Mouse (Mus musculus): ENCODE results near the gene Aldh1b1. TPM values are rescaled to one million over a fixed set of nuclear protein-coding genes. Genes with fewer than 3 reads are reported as not detected.

Gene Aldh1b1
- polyA plus RNA-seq, 1 experiment from 2014 or later = 350 TPM

DNA sequence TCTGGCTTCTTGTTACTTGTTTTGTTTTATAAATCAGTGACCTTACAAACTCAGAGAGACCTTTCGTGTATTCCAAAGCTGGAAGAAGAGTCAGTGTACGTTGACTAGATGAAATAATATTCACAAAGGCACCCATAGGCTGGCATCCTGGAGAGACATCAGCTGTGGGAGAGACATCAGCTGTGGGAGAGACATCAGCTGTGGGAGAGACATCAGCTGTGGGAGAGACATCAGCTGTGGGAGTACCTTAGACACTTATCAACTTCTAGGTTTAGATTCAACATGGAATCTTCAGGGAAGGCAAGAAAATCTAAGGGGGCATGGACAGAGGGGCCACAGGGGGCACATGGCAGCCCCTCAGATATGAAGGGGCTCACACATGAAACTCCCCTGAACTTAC is 47.4 kb downstream of the Aldh1b1 start:
- no peaks in the 10 kb centered on the region; the same call in none of the 2 replicates for H3K4me1 ChIP-seq (replicated peaks; ENCODE audit: control insufficient read depth, insufficient read depth, low read length)
- no peak overlapping the region for H3K4me3 ChIP-seq (ENCODE audit: low read depth, low read length)
- ATAC-seq = no peak
- no peaks in the 10 kb centered on the region for H3K36me3 ChIP-seq (ENCODE audit: control insufficient read depth, insufficient read depth)
- no peaks in the 10 kb centered on the region for H3K9me3 ChIP-seq (ENCODE audit: control insufficient read depth)
- H3K4me2 ChIP-seq (replicated peaks; ENCODE audit: low read depth) = no peak overlapping the region
- 91% methylated on average over 2 of the region's 2 CpGs for WGBS
- no peaks in the 10 kb centered on the region for H3K27me3 ChIP-seq (replicated peaks; ENCODE audit: control insufficient read depth, insufficient read depth, low read length)
- no peak overlapping the region for H3K9ac ChIP-seq (ENCODE audit: low read depth, low read length)
- TF ChIP-seq CTCF (IDR thresholded peaks at IDR 0.05; ENCODE audit: low read depth) = no peak
- H3K27ac ChIP-seq (ENCODE audit: low read depth, low read length) = no peak overlapping the region

DNA sequence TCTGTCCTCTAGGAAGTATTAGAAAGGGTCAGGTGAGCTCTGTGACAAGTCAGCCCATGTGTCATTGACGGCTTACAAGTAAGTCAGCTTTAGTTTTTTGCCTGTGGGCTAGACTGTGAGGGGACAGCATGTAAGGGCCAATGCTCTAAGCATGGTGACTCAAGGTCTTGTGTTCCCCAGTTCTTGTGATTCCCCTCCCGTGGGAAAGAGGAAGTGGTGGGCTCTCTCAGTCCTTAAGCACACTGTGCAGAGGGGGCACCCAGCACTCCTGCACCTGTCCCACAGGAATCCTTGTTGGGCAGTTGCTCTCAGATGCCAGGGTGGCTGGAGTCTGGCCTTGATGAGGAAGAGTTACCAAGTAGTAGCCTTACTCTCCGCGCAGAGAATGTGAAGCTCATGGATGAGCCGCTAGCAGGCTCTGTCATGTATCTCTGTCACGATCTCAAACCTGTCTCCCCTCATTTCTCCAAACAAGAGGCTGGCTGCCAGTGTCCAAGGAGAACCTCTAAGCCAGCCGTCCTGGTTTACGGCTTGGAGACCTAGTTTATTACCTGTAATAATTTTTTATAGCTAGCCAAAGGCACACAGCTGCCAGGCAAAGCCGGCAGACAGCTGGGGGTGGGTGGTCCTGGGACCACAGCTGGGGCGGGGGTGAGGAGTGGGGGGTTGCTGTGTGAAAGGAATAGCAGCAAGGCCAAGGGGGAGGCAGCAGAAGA is 49.4 kb downstream of the Aldh1b1 start, which contains the start of gene Stra6l:
Stra6l (plus strand) TSS at position 556 of the 716 bp plus-strand sequence.
- peak; percentile 51 for ATAC-seq
- Histone ChIP-seq H3K27ac (ENCODE audit: low read depth, low read length) (peak within 1 kb of the TSS; percentile 90), H3K4me2 (replicated peaks; ENCODE audit: low read depth) (peak within 1 kb of the TSS; percentile 60), H3K9me3 (ENCODE audit: control insufficient read depth) (no peaks in the 10 kb centered on the region), H3K4me3 (ENCODE audit: low read depth, low read length) (peak within 1 kb of the TSS; percentile 47), H3K27me3 (replicated peaks; ENCODE audit: control insufficient read depth, insufficient read depth, low read length) (no peaks in the 10 kb centered on the region), H3K9ac (ENCODE audit: low read depth, low read length) (peak within 1 kb of the TSS; percentile 23), H3K4me1 (replicated peaks; ENCODE audit: control insufficient read depth, insufficient read depth, low read length) (no peaks in the 10 kb centered on the region; the same call in none of the 2 replicates), H3K36me3 (ENCODE audit: control insufficient read depth, insufficient read depth) (no peaks in the 10 kb centered on the region)
- no peak for TF ChIP-seq CTCF (IDR thresholded peaks at IDR 0.05; ENCODE audit: low read depth)
- 18% methylated on average over 10 of the region's 10 CpGs for WGBS

DNA sequence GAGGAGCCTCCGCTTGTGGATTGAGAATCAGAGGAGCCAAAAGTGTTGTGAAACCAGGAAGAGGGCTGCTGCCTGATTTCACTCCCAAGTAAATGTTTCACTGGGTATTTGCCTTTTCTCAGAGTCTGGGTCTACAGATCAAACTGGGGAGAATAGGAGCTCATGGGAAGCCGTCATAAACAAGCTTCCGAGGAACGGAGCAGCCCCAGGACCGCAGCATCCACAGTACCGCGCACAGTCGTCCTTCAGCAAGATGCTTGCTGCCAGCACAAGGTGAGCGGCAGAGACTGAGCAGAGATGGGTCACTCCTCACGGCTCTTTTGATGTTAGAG is 50.0 kb downstream of the Aldh1b1 start:
- Histone ChIP-seq H3K27ac (ENCODE audit: low read depth, low read length) (peak overlapping the region; percentile 90), H3K27me3 (replicated peaks; ENCODE audit: control insufficient read depth, insufficient read depth, low read length) (no peaks in the 10 kb centered on the region), H3K9me3 (ENCODE audit: control insufficient read depth) (no peaks in the 10 kb centered on the region), H3K9ac (ENCODE audit: low read depth, low read length) (peak overlapping the region; percentile 23), H3K4me1 (replicated peaks; ENCODE audit: control insufficient read depth, insufficient read depth, low read length) (no peaks in the 10 kb centered on the region; the same call in none of the 2 replicates), H3K4me2 (replicated peaks; ENCODE audit: low read depth) (peak overlapping the region; percentile 60), H3K36me3 (ENCODE audit: control insufficient read depth, insufficient read depth) (no peaks in the 10 kb centered on the region), H3K4me3 (ENCODE audit: low read depth, low read length) (peak overlapping the region; percentile 47)
- TF ChIP-seq CTCF (IDR thresholded peaks at IDR 0.05; ENCODE audit: low read depth) = no peak
- peak; percentile 51 for ATAC-seq
- WGBS = 18% methylated on average over 10 of the region's 10 CpGs

DNA sequence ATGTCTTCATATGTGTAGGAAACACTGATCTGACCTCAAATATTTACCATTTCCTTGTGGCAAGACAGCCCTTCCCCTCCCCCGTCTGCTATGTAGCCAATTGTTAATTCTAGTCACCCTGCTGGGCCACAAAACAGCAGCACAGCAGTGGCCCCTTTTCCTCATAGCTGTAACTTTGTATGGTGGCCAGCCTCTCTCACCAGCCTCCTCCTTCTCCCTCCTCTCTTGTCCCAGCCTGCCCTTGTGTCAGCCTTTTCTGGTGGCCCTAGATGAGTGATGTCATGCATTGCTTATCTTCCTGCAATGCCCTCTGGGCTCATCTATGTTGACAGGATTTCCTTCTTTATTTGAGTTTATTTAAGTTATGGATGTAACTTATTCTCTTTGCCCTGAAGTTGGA is 50.6 kb downstream of the Aldh1b1 start:
- H3K36me3 ChIP-seq (ENCODE audit: control insufficient read depth, insufficient read depth) = no peaks in the 10 kb centered on the region
- no peak for TF ChIP-seq CTCF (IDR thresholded peaks at IDR 0.05; ENCODE audit: low read depth)
- peak overlapping the region; percentile 47 for H3K4me3 ChIP-seq (ENCODE audit: low read depth, low read length)
- H3K27ac ChIP-seq (ENCODE audit: low read depth, low read length) = peak overlapping the region; percentile 90
- peak; percentile 25; the same call in 1 of the 2 replicates for ATAC-seq
- H3K4me2 ChIP-seq (replicated peaks; ENCODE audit: low read depth) = peak overlapping the region; percentile 60
- peak overlapping the region; percentile 23; the same call in 1 of the 2 replicates for H3K9ac ChIP-seq (ENCODE audit: low read depth, low read length)
- WGBS = 28% methylated on average over 1 of the region's 1 CpGs
- no peaks in the 10 kb centered on the region for H3K27me3 ChIP-seq (replicated peaks; ENCODE audit: control insufficient read depth, insufficient read depth, low read length)
- no peaks in the 10 kb centered on the region for H3K9me3 ChIP-seq (ENCODE audit: control insufficient read depth)
- H3K4me1 ChIP-seq (replicated peaks; ENCODE audit: control insufficient read depth, insufficient read depth, low read length) = no peaks in the 10 kb centered on the region; the same call in none of the 2 replicates

DNA sequence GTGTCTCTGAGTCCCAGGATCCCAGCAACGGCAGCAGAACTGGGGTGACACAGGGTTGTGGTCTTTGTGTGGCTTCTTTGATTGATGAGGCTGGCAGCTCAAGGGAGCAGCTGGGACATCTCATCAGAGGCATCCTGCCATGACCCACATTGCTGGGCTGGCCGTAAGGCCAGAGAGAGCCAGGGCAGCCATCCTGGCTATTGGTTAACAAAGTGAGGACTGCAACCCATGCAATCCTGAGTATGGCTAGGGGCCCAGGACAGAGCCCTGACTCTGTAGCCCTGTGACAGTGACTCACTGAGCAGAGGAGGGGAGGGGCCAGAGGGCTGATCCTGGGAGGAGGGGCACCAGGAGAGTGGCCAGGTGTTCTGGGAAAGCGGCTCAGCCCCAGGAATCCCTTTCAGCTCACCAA is 52.8 kb downstream of the Aldh1b1 start:
- H3K36me3 ChIP-seq (ENCODE audit: control insufficient read depth, insufficient read depth) = 0 out of 2 replicates have a peak, but pooled peaks cover 7% of the 10 kb centered on the region
- H3K9me3 ChIP-seq (ENCODE audit: control insufficient read depth) = no peaks in the 10 kb centered on the region
- H3K27ac ChIP-seq (ENCODE audit: low read depth, low read length) = peak overlapping the region; percentile 75
- peak overlapping the region; percentile 30; the same call in 1 of the 2 replicates for H3K4me2 ChIP-seq (replicated peaks; ENCODE audit: low read depth)
- H3K4me1 ChIP-seq (replicated peaks; ENCODE audit: control insufficient read depth, insufficient read depth, low read length) = peaks cover 6% of the 10 kb centered on the region; the same call in 1 of the 2 replicates
- peak; percentile 87 for ATAC-seq
- H3K9ac ChIP-seq (ENCODE audit: low read depth, low read length) = no peak overlapping the region
- no peak overlapping the region for H3K4me3 ChIP-seq (ENCODE audit: low read depth, low read length)
- WGBS = 16% methylated on average over 3 of the region's 3 CpGs
- no peaks in the 10 kb centered on the region for H3K27me3 ChIP-seq (replicated peaks; ENCODE audit: control insufficient read depth, insufficient read depth, low read length)
- TF ChIP-seq CTCF (IDR thresholded peaks at IDR 0.05; ENCODE audit: low read depth) = no peak

DNA sequence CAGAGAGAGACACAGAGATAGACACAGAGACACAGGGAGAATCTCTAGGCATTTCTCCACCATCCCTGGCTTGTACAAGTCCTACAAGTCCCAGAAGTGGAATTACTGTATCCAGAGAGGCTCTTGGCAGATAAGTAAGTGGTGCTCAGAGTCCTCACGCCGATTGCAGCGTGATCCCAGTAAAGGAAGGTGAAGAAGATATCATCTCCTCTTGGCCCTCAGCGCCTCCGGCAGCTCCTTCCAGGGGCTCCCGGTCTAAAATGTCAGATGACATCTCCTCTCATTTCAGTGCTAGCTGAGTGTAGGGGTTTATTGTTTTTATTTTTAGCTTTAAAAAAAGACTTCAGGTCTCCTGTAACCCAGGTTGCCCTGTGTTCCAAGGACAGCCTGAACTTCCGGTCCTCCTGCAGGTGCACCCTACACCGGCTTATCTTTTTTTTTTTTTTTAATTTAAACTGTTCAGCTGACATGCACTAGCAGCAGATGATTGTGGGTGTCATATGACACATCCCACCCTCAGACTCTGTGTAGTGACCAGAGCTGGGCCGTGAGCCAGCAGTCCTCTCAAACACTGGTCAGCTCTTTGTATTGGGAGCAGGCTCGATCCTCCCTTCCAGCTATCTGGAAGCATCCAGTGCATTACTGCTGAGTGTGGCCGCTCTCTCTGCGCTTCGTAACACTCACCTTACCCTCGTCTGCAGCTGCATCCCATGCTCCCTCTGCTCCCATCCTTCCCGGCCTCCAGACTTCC is 54.8 kb downstream of the Aldh1b1 start:
- H3K4me1 ChIP-seq (replicated peaks; ENCODE audit: control insufficient read depth, insufficient read depth, low read length) = 0 out of 2 replicates have a peak, but pooled peaks cover 6% of the 10 kb centered on the region
- H3K4me3 ChIP-seq (ENCODE audit: low read depth, low read length) = no peak overlapping the region
- no peak for ATAC-seq
- WGBS = 49% methylated on average over 15 of the region's 15 CpGs
- TF ChIP-seq CTCF (IDR thresholded peaks at IDR 0.05; ENCODE audit: low read depth) = no peak
- no peaks in the 10 kb centered on the region for H3K27me3 ChIP-seq (replicated peaks; ENCODE audit: control insufficient read depth, insufficient read depth, low read length)
- H3K9ac ChIP-seq (ENCODE audit: low read depth, low read length) = no peak overlapping the region
- H3K9me3 ChIP-seq (ENCODE audit: control insufficient read depth) = no peaks in the 10 kb centered on the region
- H3K4me2 ChIP-seq (replicated peaks; ENCODE audit: low read depth) = no peak overlapping the region
- H3K36me3 ChIP-seq (ENCODE audit: control insufficient read depth, insufficient read depth) = 0 out of 2 replicates have a peak, but pooled peaks cover 7% of the 10 kb centered on the region
- peak overlapping the region; percentile 28; the same call in 1 of the 2 replicates for H3K27ac ChIP-seq (ENCODE audit: low read depth, low read length)

Other genes starting within 250 kb of the Aldh1b1 start
- 0.16 and 0.18 TPM in 2 replicates for gene Igfbpl1, start 27.9 kb downstream of the Aldh1b1 start, polyA plus RNA-seq (2015; fragmentation: Nextera tagmentation; extraction: Ambion mirVana)
- 47.9 and 59.0 TPM in 2 replicates for gene Stra6l, start 49.6 kb downstream of the Aldh1b1 start, polyA plus RNA-seq (2015; fragmentation: Nextera tagmentation; extraction: Ambion mirVana)
- gene Ccdc180, start 91.3 kb downstream of the Aldh1b1 start, polyA plus RNA-seq (2015; fragmentation: Nextera tagmentation; extraction: Ambion mirVana) = 0.14 TPM in 2 replicates
- gene Tdrd7, start 166.3 kb downstream of the Aldh1b1 start, polyA plus RNA-seq (2015; fragmentation: Nextera tagmentation; extraction: Ambion mirVana) = 43.3 and 47.8 TPM in 2 replicates
- gene Tmod1, start 239.9 kb downstream of the Aldh1b1 start, polyA plus RNA-seq (2015; fragmentation: Nextera tagmentation; extraction: Ambion mirVana) = 4.7 and 5.2 TPM in 2 replicates

Measured in intestine, postnatal 0 days (tissue).